Mouse (Mus musculus): ENCODE measurements around the gene Magi2.

- no peak for TF ChIP-seq CTCF (IDR thresholded peaks at IDR 0.05; ENCODE audit: extremely low read depth, insufficient read depth, low read length)
- no peak for TF ChIP-seq POLR2A (IDR thresholded peaks at IDR 0.05; ENCODE audit: extremely low read depth, insufficient read depth, low read length)
These were observed 1309.7 kb downstream of the Magi2 start for GRCm38 (mm10) chr5:20536544-20536943.
